Mouse (Mus musculus) kidney, postnatal 0 days (tissue): ENCODE measurements around the gene Plekhm2. TPM values are rescaled to one million over a fixed set of nuclear protein-coding genes. Genes with fewer than 3 reads are reported as not detected.

Experiments
- ATAC-seq: fragments of 200-750 bp; cut with Nextera tagmentation; replicated peaks from 2 replicates; pipeline ENCODE4 v1.8.0; 2017; ENCODE audit warnings: low read depth, moderate number of reproducible peaks, moderate TSS enrichment, moderate library complexity; ENCODE audit not compliant: low FRiP score
- DNase-seq: peaks from one replicate; pipeline ENCODE4 v3.0.0-alpha.2; 2016; ENCODE audit warnings: low spot score
- H3K27ac ChIP-seq: fragments of 300-500 bp; sonication (generic); 2 replicates; pipeline ENCODE4 v1.5.1; 2014; ENCODE audit warnings: mild to moderate bottlenecking
- H3K27me3 ChIP-seq: fragments of 300-500 bp; sonication (generic); 2 replicates; pipeline ENCODE4 v1.6.1; 2014; ENCODE audit warnings: low read length, mixed read lengths; ENCODE audit not compliant: insufficient read depth
- H3K36me3 ChIP-seq: fragments of 300-500 bp; sonication (generic); 2 replicates; pipeline ENCODE4 v1.6.1; 2014; ENCODE audit warnings: low read length, mixed read lengths; ENCODE audit not compliant: insufficient read depth
- H3K4me1 ChIP-seq: fragments of 300-500 bp; sonication (generic); replicated peaks from 2 replicates; pipeline ENCODE4 v1.6.1; 2014; ENCODE audit warnings: antibody characterized with exemption, low read length, mixed read lengths; ENCODE audit not compliant: insufficient read depth
- H3K4me2 ChIP-seq: fragments of 300-500 bp; sonication (generic); 2 replicates; pipeline ENCODE4 v1.6.1; 2014; ENCODE audit warnings: mild to moderate bottlenecking, low read length, moderate library complexity, mixed read lengths
- H3K4me3 ChIP-seq: fragments of 300-500 bp; sonication (generic); replicated peaks from 2 replicates; pipeline ENCODE4 v1.5.1; 2014; ENCODE audit warnings: low read depth, low read length
- H3K9ac ChIP-seq: fragments of 300-500 bp; sonication (generic); 2 replicates; pipeline ENCODE4 v1.6.1; 2014; ENCODE audit warnings: low read depth, low read length
- H3K9me3 ChIP-seq: fragments of 300-500 bp; sonication (generic); replicated peaks from 2 replicates; pipeline ENCODE4 v1.6.1; 2016; ENCODE audit warnings: low read length, inconsistent platforms, mixed read lengths
- CTCF ChIP-seq: IDR thresholded peaks from 2 replicates; pipeline ENCODE4 v1.5.1; 2016; ENCODE audit warnings: antibody characterized with exemption, low read depth, mild to moderate bottlenecking, moderate library complexity
- WGBS: fragments of 180-500 bp; shearing (Covaris S2); extraction: QIAGEN DNeasy Blood & Tissue Kit; methylation state at CpG from one replicate; pipeline ENCODE4 v1.1.7; 2014; 5-methylcytosine and 5-hydroxymethylcytosine counted together
- polyA plus RNA-seq: library from polyadenylated mRNA; unstranded; fragments of >200 nt; fragmentation: Nextera tagmentation; extraction: Ambion mirVana; gene quantifications from 2 replicates; pipeline ENCODE4 v1.2.1, GENCODE M21; 2015

Gene Plekhm2
- polyA plus RNA-seq = 6.0 and 6.2 TPM in 2 replicates

DNA sequence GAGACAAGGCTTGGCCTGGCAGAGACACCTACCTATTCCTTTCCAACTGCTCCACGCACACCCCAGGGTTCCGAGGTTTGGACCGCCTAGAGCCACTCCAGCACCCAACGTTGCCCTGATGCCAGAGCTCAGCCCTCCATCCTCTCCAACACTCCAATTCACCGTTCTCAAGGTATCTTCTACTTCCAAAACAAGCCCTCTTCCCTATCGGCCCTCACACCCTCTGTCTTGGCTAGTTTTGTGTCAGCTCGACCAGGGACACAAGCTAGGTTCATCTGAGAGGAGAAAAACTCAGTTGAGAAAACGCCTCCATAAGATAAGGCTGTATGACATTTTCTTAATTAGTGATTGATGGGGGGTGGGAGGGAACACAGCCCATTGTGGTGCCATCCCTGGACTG lies at the start of gene Plekhm2:
TSS of gene Plekhm2 (minus strand) at position 101 of the 400 bp plus-strand sequence.
- TF ChIP-seq CTCF = no peak
- WGBS = 69% methylated on average over 8 of the region's 8 CpGs
- DNase-seq = no peak

DNA sequence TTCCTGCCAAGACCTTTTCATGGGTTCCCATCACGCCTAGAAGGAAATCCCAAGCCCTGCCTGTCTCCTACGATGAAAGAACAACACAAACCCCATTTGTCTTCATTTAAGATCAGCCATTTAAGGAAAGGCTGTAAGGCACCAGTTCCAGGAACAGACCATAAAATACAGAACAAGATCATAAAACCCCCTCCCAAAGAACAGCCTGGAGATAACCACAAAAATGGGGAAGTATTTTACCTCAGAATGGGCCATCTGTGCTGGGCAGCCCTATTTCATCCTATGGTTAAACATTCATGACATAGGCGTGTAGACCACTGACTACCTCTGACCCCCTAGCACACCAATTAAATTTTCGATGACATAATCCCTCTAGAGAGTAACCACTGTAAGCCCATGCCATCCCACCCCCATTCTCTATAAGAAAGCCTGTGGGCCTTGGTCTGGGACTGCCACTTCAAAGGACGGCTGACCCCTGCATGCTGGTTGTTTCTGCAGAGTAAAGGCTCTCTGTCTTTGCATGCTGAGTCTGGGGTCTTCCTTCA lies 49.0 kb upstream of the Plekhm2 start:
- Histone ChIP-seq H3K27me3 (no peaks in the 10 kb centered on the region), H3K9me3 (no peaks in the 10 kb centered on the region), H3K36me3 (peaks cover 13% of the 10 kb centered on the region; the same call in 1 of the 2 replicates), H3K4me3 (no peak overlapping the region), H3K9ac (no peak overlapping the region), H3K4me2 (no peak overlapping the region), H3K27ac (no peak overlapping the region), H3K4me1 (peaks cover 17% of the 10 kb centered on the region)
- no peak for TF ChIP-seq CTCF
- 41% methylated on average over 5 of the region's 5 CpGs for WGBS
- no peak for DNase-seq
- ATAC-seq = no peak

More for the DNA sequence above, at the start of gene Plekhm2:
- Histone ChIP-seq H3K4me2 (peak within 1 kb of the TSS; percentile 69), H3K4me1 (peaks cover 7% of the 10 kb centered on the region), H3K4me3 (peak within 1 kb of the TSS; percentile 79), H3K9ac (peak within 1 kb of the TSS; percentile 97), H3K36me3 (peaks cover 11% of the 10 kb centered on the region; the same call in 1 of the 2 replicates), H3K9me3 (no peaks in the 10 kb centered on the region), H3K27me3 (no peaks in the 10 kb centered on the region), H3K27ac (peak within 1 kb of the TSS; percentile 84)
- ATAC-seq = peak; percentile 25; the same call in 1 of the 2 replicates

DNA sequence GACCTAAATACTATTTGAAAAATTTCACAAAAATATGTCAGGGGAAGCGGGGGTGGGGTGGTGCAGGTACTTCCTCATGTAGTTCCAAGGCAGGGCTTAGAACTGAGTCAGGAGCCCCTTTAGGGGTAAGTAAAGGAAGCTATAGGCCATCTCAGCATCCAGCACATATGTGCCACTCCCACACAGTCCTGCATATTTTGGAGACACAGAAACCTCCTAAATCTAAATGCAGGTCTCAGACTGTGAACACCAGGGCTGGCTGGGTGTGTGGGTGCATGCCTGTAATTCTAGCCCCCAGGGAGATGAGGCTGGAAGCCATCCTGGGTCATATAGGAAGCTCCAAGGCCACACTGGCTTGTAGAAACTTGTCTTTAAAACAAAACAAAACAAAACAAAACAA lies 46.6 kb upstream of the Plekhm2 start:
- no peak overlapping the region for H3K9ac ChIP-seq
- H3K36me3 ChIP-seq = peaks cover 36% of the 10 kb centered on the region
- TF ChIP-seq CTCF = no peak
- ATAC-seq (no peak), DNase-seq (no peak)
- 88% methylated on average over 1 of the region's 1 CpGs for WGBS
- no peak overlapping the region for H3K27ac ChIP-seq
- H3K27me3 ChIP-seq = no peaks in the 10 kb centered on the region
- H3K9me3 ChIP-seq = no peaks in the 10 kb centered on the region
- H3K4me1 ChIP-seq = peaks cover 17% of the 10 kb centered on the region
- no peak overlapping the region for H3K4me2 ChIP-seq
- H3K4me3 ChIP-seq = no peak overlapping the region

DNA sequence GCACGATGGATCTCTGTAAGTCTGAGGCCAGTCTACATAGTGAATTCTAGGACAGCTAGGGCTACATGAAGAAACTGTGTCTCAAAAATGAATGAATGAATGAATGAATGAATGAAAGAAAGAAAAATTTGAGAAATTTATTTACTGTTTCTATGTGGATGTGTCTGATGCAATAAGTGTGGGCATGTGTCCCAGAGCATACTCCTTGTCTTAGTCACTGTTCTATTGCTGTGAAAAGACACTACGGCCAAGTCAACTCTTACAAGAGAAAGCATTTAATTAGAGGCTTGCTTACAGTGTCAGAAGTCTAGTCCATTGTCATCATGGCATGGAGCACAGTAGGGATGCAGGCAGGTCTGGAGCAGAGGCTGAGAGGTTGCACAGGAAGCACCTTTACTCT lies 44.3 kb upstream of the Plekhm2 start:
- Histone ChIP-seq H3K4me3 (no peak overlapping the region), H3K27me3 (no peaks in the 10 kb centered on the region), H3K36me3 (peaks cover 59% of the 10 kb centered on the region), H3K27ac (no peak overlapping the region), H3K4me2 (no peak overlapping the region), H3K9ac (no peak overlapping the region), H3K4me1 (peaks cover 4% of the 10 kb centered on the region; the same call in 1 of the 2 replicates), H3K9me3 (no peaks in the 10 kb centered on the region)
- no peak for TF ChIP-seq CTCF
- WGBS = 92% methylated on average over 2 of the region's 2 CpGs
- DNase-seq = no peak
- ATAC-seq = no peak

DNA sequence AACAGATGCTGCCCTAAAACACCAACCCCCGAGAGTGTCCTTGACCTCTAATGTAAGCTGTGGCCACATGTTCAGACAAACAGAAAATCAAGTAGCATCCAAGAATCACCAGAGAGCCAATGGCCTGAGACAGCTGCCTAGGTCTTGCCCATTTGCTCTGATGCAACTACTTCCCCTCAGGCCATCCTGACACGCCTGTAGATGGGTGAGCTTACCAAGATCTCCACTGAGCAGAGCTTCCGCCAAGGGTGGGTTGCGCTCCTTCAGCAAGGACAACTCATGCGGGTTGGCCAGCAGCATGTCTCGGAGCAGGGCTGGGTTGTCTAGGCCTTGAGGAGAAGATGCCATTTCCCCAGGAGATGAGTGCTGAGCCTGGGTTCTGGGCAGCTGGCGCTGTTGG lies 43.3 kb upstream of the Plekhm2 start:
- 95% methylated on average over 7 of the region's 7 CpGs for WGBS
- no peak for ATAC-seq

DNA sequence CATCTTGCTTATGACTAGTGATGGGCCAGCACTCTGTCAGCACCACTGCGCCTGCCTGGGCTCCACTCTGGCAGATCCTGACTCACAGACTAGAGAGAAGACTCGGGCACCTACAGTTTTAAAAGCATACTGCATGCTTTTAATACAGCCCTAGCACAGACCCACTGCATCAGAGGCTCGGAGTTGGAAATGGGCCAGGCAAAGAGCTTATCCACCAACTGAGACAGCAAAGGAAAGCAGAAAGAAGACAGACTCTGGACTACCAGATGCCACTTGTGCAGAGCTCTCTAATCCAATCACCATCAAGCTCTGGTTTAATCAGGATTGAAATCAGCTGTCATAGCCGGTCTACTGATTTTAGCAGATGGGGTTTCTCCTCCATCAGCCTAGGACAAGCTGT lies 40.6 kb upstream of the Plekhm2 start:
- no peak for DNase-seq
- Histone ChIP-seq H3K4me2 (no peak overlapping the region), H3K27me3 (no peaks in the 10 kb centered on the region), H3K27ac (no peak overlapping the region), H3K9ac (no peak overlapping the region), H3K4me1 (no peaks in the 10 kb centered on the region), H3K36me3 (peaks cover 70% of the 10 kb centered on the region), H3K4me3 (no peak overlapping the region), H3K9me3 (no peaks in the 10 kb centered on the region)
- no peak for ATAC-seq
- no peak for TF ChIP-seq CTCF
- 87% methylated on average over 4 of the region's 4 CpGs for WGBS

More for the DNA sequence above, 43.3 kb upstream of the Plekhm2 start:
- Histone ChIP-seq H3K4me1 (no peaks in the 10 kb centered on the region), H3K36me3 (peaks cover 65% of the 10 kb centered on the region), H3K27ac (no peak overlapping the region), H3K9me3 (no peaks in the 10 kb centered on the region), H3K27me3 (no peaks in the 10 kb centered on the region), H3K4me2 (no peak overlapping the region), H3K9ac (no peak overlapping the region), H3K4me3 (no peak overlapping the region)
- DNase-seq = no peak
- no peak for TF ChIP-seq CTCF

DNA sequence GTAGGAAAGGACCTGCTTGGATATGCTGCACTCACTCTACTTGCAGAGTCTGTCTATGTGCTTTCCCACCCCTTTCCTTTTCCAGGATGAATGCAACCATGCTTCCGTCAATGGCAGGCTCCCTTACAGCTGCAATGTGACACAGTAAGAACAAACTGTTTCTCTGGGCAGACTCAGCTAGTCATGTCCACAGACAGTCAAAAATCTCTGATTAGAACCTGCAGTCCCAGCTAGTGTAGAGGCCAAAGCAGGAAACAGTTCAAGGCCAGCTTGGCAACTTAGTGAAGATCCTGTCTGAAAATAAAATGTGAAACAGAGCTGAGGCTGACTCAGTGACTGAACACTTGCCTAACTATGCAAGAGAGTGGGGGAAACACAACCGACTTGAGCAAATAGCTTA lies 39.9 kb upstream of the Plekhm2 start:
- DNase-seq (no peak), ATAC-seq (no peak)
- H3K36me3 ChIP-seq = peaks cover 76% of the 10 kb centered on the region
- no peak overlapping the region for H3K4me3 ChIP-seq
- no peaks in the 10 kb centered on the region for H3K4me1 ChIP-seq
- 96% methylated on average over 2 of the region's 2 CpGs for WGBS
- H3K9me3 ChIP-seq = no peaks in the 10 kb centered on the region
- TF ChIP-seq CTCF = no peak
- H3K27me3 ChIP-seq = no peaks in the 10 kb centered on the region
- no peak overlapping the region for H3K9ac ChIP-seq
- H3K4me2 ChIP-seq = no peak overlapping the region
- no peak overlapping the region for H3K27ac ChIP-seq
